ENCODE assay signal across 11 mouse cellular contexts in genomic region chr5:140194173-140194572, GRCm38 (mm10).
DNase-seq lines count a peak whose midpoint lies in the region; ATAC-seq and TF ChIP-seq lines count a peak whose summit lies in the region.
"Had no signal": no experiment of that assay in that cellular context is flagged by ENCODE, and none has a peak within 500 bp of the region (broad histone marks: within the 10 kb centered on the region; RNA-seq: fewer than 3 reads in every experiment).

No protein-coding gene starts in this region.

- peaks cover 26% of the 10 kb centered on the region for H3K4me1 ChIP-seq in neural tube, embryonic 13.5 days (replicated peaks)

- no peaks in the 10 kb centered on the region for H3K27me3 ChIP-seq in neural tube, embryonic 13.5 days
- H3K27me3 ChIP-seq: Patski had no signal

- H3K9ac ChIP-seq in neural tube, embryonic 13.5 days, result peak overlapping the region; percentile 18; the same call in 1 of the 2 replicates
- H3K9ac ChIP-seq: lung, embryonic 14.5 days had no signal

- no peaks in the 10 kb centered on the region for H3K36me3 ChIP-seq in neural tube, embryonic 13.5 days

- DNase-seq in neural tube, embryonic 10.5 days (ENCODE audit: extremely low spot score, low spot score), result no peak
- peak; percentile 81 to 87 for DNase-seq in frontal cortex, adult 2 months (ENCODE audit: extremely low spot score in 1 of 2, low spot score in 1 of 2)
- peak; percentile 74 to 75 for DNase-seq in left cerebral cortex, adult 2 months (ENCODE audit: extremely low spot score in 1 of 2, low spot score in 2 of 2)
- peak; percentile 87 for DNase-seq in telencephalon, adult 2 months (ENCODE audit: low read depth, low spot score)
- no peak for DNase-seq in adrenal gland, postnatal 14 days
- DNase-seq: kidney, adult 2 months; lung, embryonic 14.5 days had no signal

- H3K9me3 ChIP-seq in neural tube, embryonic 13.5 days, result no peaks in the 10 kb centered on the region

- no peak overlapping the region for H3K27ac ChIP-seq in neural tube, embryonic 13.5 days (replicated peaks)
- H3K27ac ChIP-seq in left cerebral cortex, adult 2 months, result peak overlapping the region; percentile 24; the same call in 1 of the 2 replicates

- 0 out of 2 replicates have a peak, but pooled peaks have one; percentile 42 for ATAC-seq in neural tube, embryonic 13.5 days (ENCODE audit: low read depth)
- ATAC-seq in erythroid progenitor cell, adult 5-6 weeks (replicated peaks; ENCODE audit: low FRiP score, poor library complexity, severe bottlenecking), result no peak
- no peak for ATAC-seq in granulocyte monocyte progenitor cell, adult 5-6 weeks (replicated peaks; ENCODE audit: poor library complexity, severe bottlenecking)
- ATAC-seq: Patski had no signal

- TF ChIP-seq CTCF in left cerebral cortex, adult 2 months (IDR thresholded peaks at IDR 0.05), result no peak

- 37% methylated on average over 11 of the region's 11 CpGs for WGBS in neural tube, embryonic 13.5 days

- no peak overlapping the region for H3K4me3 ChIP-seq in neural tube, embryonic 13.5 days
- H3K4me3 ChIP-seq in left cerebral cortex, adult 2 months, result no peak overlapping the region

- intact Hi-C loops in left cerebral cortex, adult 2 months (cut with DNase I), result no loop called here

- no peak overlapping the region for H3K4me2 ChIP-seq in neural tube, embryonic 13.5 days
- H3K4me2 ChIP-seq: lung, embryonic 14.5 days had no signal

Comparison
In these comparisons a context has a peak if more than half of its experiments do, and no peak if none do; other contexts are left out.
1. DNase-seq: peak in frontal cortex, adult 2 months (2 of 2), left cerebral cortex, adult 2 months (2 of 2) and telencephalon, adult 2 months (single experiment); none in neural tube, embryonic 10.5 days (single experiment) and adrenal gland, postnatal 14 days (single experiment).